Mouse (Mus musculus) lung, adult 2 months (tissue): Measurements from ENCODE around the gene Capns1.

ENCODE experiments used
- CTCF ChIP-seq: fragments of 200-500 bp; IDR thresholded peaks from 2 replicates; pipeline ENCODE4 v1.5.1; 2011; ENCODE audit warnings: mild to moderate bottlenecking, low read length, control low read depth; ENCODE audit not compliant: insufficient read depth
- POLR2A ChIP-seq: fragments of 200-500 bp; IDR thresholded peaks from 2 replicates; pipeline ENCODE4 v1.6.1; 2011; ENCODE audit warnings: low read depth, mild to moderate bottlenecking, control low read depth, low read length, borderline replicate concordance; ENCODE audit errors: extremely low read depth

DNA sequence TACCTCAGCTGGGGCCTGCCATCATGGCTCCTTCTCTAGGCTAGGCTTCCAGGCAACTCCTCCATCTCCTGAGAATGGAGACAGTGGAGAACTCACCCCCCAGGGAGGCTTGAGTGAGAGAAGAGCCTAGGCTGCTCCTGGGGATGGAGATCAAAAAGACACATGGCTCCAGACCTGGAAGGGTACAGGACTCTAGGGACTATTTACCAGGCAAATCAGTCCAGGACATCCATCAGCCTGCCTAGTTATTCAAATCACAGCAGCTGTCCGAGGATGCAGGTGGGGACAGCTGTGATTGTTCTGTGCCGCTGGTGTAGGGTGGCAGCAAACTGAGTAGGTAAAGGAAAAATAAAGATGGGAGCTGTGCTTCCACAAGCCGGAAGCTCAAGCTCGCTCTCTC, 37.0 kb upstream of the Capns1 start, which contains the start of gene Ovol3:
- no peak for TF ChIP-seq CTCF
- TF ChIP-seq POLR2A, result no peak
